Mouse (Mus musculus): ENCODE measurements around the gene Cdh15. TPM values are rescaled to one million over a fixed set of nuclear protein-coding genes. Genes with fewer than 3 reads are reported as not detected.

The Cdh15 gene
- polyA plus RNA-seq, 1 experiment = not detected

DNA sequence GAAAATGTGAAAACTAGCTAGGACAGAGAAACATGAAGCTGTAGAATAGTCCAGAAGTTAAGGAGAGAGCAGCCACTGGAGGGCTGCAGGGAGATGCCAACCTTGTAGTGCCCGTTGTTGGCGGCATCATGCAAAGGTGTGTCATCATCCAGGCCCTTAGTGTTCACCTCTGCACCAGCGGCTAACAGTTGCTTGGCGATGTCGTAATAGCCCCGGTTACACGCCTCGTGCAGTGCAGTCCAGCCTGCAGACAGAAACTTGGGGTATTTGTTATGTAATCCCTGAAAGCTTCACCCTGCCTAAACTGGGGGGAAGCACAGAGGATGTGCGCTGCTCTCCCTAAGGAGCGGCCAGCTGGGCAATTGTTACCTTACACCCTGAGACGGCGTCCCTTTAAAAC, 50.7 kb downstream of the Cdh15 start:
- TF ChIP-seq POLR2A (IDR thresholded peaks at IDR 0.05; ENCODE audit: borderline replicate concordance, control insufficient read depth, low read depth, low read length) (no peak), CTCF (IDR thresholded peaks at IDR 0.05; ENCODE audit: control insufficient read depth, insufficient read depth, low read length) (no peak)
- H3K4me3 ChIP-seq (replicated peaks; ENCODE audit: control insufficient read depth, low read depth, low read length) = no peak overlapping the region
- WGBS = 48% methylated on average over 12 of the region's 12 CpGs
- peak overlapping the region; percentile 60; the same call in 1 of the 2 replicates for H3K27ac ChIP-seq (ENCODE audit: control insufficient read depth, insufficient read depth, low read depth, low read length, poor library complexity)
- peaks cover 3% of the 10 kb centered on the region; the same call in 1 of the 2 replicates for H3K4me1 ChIP-seq (ENCODE audit: control insufficient read depth, insufficient read depth, low read length)

DNA sequence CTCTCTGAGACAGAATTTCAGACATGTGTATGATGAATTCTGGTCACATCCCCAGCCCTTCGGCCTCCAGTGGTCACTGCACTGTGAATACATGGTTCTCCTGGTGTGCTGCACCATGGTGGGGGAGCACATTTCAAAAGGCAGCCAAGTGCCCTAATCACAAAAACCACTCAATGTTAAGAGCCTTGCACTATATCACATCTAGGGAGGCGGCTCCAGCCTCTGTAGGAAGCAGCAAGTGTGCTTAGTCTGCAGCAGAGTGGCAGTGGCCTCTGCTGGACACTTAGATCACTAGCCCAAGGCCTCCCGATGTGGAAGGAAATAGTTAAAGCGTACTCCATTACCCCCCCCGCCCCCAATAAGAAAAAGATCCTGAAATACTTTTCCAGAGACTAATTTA, 51.3 kb downstream of the Cdh15 start:
- TF ChIP-seq POLR2A (IDR thresholded peaks at IDR 0.05; ENCODE audit: borderline replicate concordance, control insufficient read depth, low read depth, low read length) (no peak), CTCF (IDR thresholded peaks at IDR 0.05; ENCODE audit: control insufficient read depth, insufficient read depth, low read length) (no peak)
- WGBS = 62% methylated on average over 5 of the region's 5 CpGs

DNA sequence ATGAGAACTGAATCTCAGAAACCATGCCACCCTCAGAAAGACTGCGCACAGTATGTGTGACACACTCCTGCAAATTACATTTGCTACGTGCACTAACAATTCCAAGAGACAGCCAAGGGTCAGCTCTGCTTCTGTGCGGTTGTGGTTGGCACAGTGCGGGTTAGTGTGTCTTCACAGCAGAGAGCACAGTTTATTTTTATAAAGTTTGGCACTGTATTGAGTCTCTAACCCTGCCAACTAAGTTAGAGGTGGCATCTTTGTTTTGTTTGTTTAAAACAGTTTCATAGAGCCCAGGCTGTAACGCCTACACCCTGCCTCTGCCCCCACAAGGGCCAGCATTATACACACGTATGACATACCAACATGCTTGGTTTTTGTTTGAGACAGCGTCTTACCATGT, 53.7 kb downstream of the Cdh15 start:
- Histone ChIP-seq H3K4me1 (ENCODE audit: control insufficient read depth, insufficient read depth, low read length) (peaks cover 8% of the 10 kb centered on the region), H3K4me3 (replicated peaks; ENCODE audit: control insufficient read depth, low read depth, low read length) (no peak overlapping the region), H3K27ac (ENCODE audit: control insufficient read depth, insufficient read depth, low read depth, low read length, poor library complexity) (no peak overlapping the region)
- TF ChIP-seq POLR2A (IDR thresholded peaks at IDR 0.05; ENCODE audit: borderline replicate concordance, control insufficient read depth, low read depth, low read length) (no peak), CTCF (IDR thresholded peaks at IDR 0.05; ENCODE audit: control insufficient read depth, insufficient read depth, low read length) (no peak)
- 89% methylated on average over 7 of the region's 7 CpGs for WGBS

More for the DNA sequence above, 51.3 kb downstream of the Cdh15 start:
- Histone ChIP-seq H3K4me1 (ENCODE audit: control insufficient read depth, insufficient read depth, low read length) (peaks cover 3% of the 10 kb centered on the region; the same call in 1 of the 2 replicates), H3K4me3 (replicated peaks; ENCODE audit: control insufficient read depth, low read depth, low read length) (no peak overlapping the region), H3K27ac (ENCODE audit: control insufficient read depth, insufficient read depth, low read depth, low read length, poor library complexity) (no peak overlapping the region)

DNA sequence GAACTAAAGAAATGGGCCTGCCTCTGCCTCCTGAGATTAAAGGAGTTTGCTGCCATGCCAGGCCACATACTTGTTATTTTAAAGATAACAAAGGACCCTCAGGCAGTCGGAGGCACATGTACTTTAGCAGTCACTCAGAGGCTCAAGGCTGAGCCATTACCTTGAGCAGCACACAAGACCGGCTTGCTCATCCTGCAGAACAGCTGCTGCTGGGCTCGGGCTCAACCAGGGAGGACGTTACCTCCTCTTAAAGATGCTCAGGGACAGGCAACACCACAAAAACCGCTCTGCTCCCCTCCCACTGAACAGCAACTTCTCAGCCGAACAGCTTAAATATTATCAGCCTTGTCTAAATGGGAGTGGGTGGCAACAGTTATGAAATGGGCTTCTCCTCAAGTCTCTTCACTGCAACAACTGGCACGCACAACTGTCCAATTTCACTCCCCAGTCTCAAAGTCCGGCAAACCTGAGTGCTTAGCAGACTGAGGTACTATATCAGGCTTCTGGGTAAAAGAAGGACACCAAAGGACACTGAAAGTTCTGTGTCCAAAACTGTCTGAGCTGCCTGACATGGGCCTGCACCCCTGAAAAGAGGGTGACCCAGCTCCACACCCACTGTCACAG, 54.2 kb downstream of the Cdh15 start:
- no peak overlapping the region for H3K27ac ChIP-seq (ENCODE audit: control insufficient read depth, insufficient read depth, low read depth, low read length, poor library complexity)
- WGBS = 85% methylated on average over 8 of the region's 8 CpGs
- TF ChIP-seq CTCF (IDR thresholded peaks at IDR 0.05; ENCODE audit: control insufficient read depth, insufficient read depth, low read length) (no peak), POLR2A (IDR thresholded peaks at IDR 0.05; ENCODE audit: borderline replicate concordance, control insufficient read depth, low read depth, low read length) (no peak)
- H3K4me3 ChIP-seq (replicated peaks; ENCODE audit: control insufficient read depth, low read depth, low read length) = no peak overlapping the region
- H3K4me1 ChIP-seq (ENCODE audit: control insufficient read depth, insufficient read depth, low read length) = peaks cover 8% of the 10 kb centered on the region

DNA sequence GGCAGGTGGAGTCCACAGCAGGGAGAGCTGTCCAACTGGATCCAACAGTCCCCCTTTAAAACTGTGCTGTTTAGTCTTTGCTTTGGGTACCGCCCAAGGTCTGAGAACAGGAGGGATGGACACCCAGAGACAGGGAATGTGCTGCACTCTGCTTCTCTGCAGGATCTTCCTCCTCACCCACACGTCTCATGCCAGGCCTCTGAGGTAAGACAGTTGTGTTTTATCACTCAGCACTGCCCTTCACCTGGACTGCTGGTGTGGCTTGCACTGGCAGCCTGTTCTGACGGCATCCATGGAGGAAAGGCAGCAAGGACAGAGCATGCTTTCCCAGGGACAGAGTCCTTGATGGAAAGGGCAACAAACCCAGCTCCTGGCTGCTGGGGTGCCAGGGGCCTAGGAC, 54.8 kb downstream of the Cdh15 start:
- Histone ChIP-seq H3K4me1 (ENCODE audit: control insufficient read depth, insufficient read depth, low read length) (peaks cover 7% of the 10 kb centered on the region), H3K27ac (ENCODE audit: control insufficient read depth, insufficient read depth, low read depth, low read length, poor library complexity) (no peak overlapping the region), H3K4me3 (replicated peaks; ENCODE audit: control insufficient read depth, low read depth, low read length) (no peak overlapping the region)
- WGBS = 86% methylated on average over 3 of the region's 3 CpGs
- TF ChIP-seq POLR2A (IDR thresholded peaks at IDR 0.05; ENCODE audit: borderline replicate concordance, control insufficient read depth, low read depth, low read length) (no peak), CTCF (IDR thresholded peaks at IDR 0.05; ENCODE audit: control insufficient read depth, insufficient read depth, low read length) (no peak)

DNA sequence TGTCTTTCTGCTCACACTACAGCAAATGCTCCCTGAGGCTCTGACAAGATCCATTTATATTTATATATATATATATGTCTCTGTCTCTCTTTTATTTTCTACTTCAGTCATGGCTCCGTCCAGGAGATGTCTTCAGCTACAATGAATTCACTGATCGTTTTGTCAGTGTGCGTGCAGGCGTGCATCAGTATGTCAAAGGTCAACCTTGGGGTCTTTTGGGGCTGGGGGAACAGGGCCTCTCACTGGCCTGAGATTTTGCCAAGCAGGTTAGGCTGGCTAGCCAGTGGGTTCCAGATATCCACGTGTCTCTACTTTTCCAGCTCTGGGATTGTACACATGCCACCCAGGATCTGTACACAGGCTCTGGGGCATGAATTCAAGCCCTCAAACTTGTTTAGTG, 55.2 kb downstream of the Cdh15 start:
- TF ChIP-seq POLR2A (IDR thresholded peaks at IDR 0.05; ENCODE audit: borderline replicate concordance, control insufficient read depth, low read depth, low read length) (no peak), CTCF (IDR thresholded peaks at IDR 0.05; ENCODE audit: control insufficient read depth, insufficient read depth, low read length) (no peak)
- WGBS = 91% methylated on average over 5 of the region's 5 CpGs
- Histone ChIP-seq H3K4me3 (replicated peaks; ENCODE audit: control insufficient read depth, low read depth, low read length) (no peak overlapping the region), H3K4me1 (ENCODE audit: control insufficient read depth, insufficient read depth, low read length) (peaks cover 7% of the 10 kb centered on the region), H3K27ac (ENCODE audit: control insufficient read depth, insufficient read depth, low read depth, low read length, poor library complexity) (no peak overlapping the region)

DNA sequence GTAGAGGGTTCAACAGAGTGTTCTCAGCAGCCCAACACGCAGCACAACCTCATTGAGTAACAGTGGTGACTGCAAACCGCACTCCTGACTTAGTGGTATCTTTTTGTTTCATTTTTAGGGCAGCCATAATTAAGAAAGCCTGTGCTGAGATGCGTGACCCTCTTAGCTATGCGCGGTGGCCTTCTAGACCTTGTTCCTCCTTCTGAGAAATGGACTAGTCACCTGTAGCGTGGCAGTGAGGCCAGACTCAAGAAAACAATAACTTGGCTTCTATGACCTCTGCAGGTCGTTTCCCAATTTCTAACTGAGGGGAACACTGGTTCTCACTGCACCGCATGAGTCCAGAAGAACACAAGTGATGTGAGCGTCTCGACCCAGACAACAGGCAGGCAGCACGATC, 56.7 kb downstream of the Cdh15 start:
- 80% methylated on average over 11 of the region's 11 CpGs for WGBS
- H3K27ac ChIP-seq (ENCODE audit: control insufficient read depth, insufficient read depth, low read depth, low read length, poor library complexity) = no peak overlapping the region
- no peak overlapping the region for H3K4me3 ChIP-seq (replicated peaks; ENCODE audit: control insufficient read depth, low read depth, low read length)
- H3K4me1 ChIP-seq (ENCODE audit: control insufficient read depth, insufficient read depth, low read length) = peaks cover 5% of the 10 kb centered on the region
- TF ChIP-seq POLR2A (IDR thresholded peaks at IDR 0.05; ENCODE audit: borderline replicate concordance, control insufficient read depth, low read depth, low read length) (no peak), CTCF (IDR thresholded peaks at IDR 0.05; ENCODE audit: control insufficient read depth, insufficient read depth, low read length) (no peak)

DNA sequence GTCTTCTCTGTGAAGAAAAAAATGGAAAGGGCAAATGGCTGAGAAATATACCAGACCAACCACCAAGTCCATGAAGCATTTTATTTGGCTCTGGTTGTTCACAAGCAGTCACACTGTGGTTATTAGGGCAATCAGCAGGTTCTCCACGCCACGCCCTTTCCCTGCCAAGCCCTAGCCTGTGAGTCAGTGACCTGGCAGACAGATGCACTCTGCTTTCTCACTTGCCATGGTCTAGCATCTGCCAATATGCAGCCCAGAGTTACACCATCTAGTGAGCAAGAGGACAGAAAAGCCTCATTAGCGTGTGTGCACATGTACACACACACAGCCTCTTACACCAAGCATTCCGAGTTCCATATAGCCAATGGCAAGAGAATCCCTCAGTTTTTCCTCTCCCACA, 57.6 kb downstream of the Cdh15 start:
- peaks cover 5% of the 10 kb centered on the region for H3K4me1 ChIP-seq (ENCODE audit: control insufficient read depth, insufficient read depth, low read length)
- no peak overlapping the region for H3K4me3 ChIP-seq (replicated peaks; ENCODE audit: control insufficient read depth, low read depth, low read length)
- no peak overlapping the region; the same call in 1 of the 2 replicates for H3K27ac ChIP-seq (ENCODE audit: control insufficient read depth, insufficient read depth, low read depth, low read length, poor library complexity)
- peak; percentile 5; the same call in 1 of the 2 replicates for TF ChIP-seq CTCF (IDR thresholded peaks at IDR 0.05; ENCODE audit: control insufficient read depth, insufficient read depth, low read length)
- TF ChIP-seq POLR2A (IDR thresholded peaks at IDR 0.05; ENCODE audit: borderline replicate concordance, control insufficient read depth, low read depth, low read length) = no peak
- WGBS = 67% methylated on average over 4 of the region's 4 CpGs
